Mouse (Mus musculus) liver, postnatal 0 days (tissue): ENCODE measurements around the gene Lamc2.

Experiments
- CTCF ChIP-seq: sonication (generic); IDR thresholded peaks from 2 replicates; pipeline ENCODE4 v1.5.1; 2016; ENCODE audit warnings: antibody characterized with exemption, low read depth
- EP300 ChIP-seq: IDR thresholded peaks from 2 replicates; pipeline ENCODE4 v1.6.1; 2016; ENCODE audit warnings: antibody characterized with exemption, low read depth, mild to moderate bottlenecking

DNA sequence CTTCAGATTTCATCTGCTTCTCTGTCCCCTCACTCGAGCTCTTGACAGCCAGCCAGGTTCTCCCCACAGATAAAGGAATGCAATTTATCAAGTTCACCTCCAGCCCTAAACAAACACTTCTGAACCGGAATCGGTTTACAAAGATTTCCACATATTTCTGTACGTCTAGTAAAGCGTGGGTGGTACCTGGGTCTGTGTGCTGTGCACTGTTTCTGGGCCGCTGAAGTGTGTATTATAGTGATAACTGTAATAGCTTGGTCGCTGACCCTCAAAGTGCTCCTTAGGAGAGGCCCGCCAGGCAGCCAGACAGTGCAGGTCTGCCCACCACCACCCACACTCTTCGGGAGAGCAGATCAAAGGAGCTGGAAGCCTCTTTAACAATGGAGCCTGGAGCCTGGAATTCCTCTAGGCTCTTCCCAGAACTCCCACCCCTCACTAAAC lies 13.9 kb downstream of the Lamc2 start:
- TF ChIP-seq CTCF (no peak), EP300 (no peak)
